Mouse (Mus musculus): ENCODE results near the gene Zfp827. TPM values are rescaled to one million over a fixed set of nuclear protein-coding genes. Genes with fewer than 3 reads are reported as not detected.

Gene Zfp827
- total RNA-seq, 2 experiments from 2014 or later, result 32.3 to 33.5 TPM

- TF ChIP-seq CTCF (conservative IDR thresholded peaks at IDR 0.05), result no peak
- Histone ChIP-seq H3K4me3 (no peak overlapping the region), H3K27ac (no peak overlapping the region)
- DNase-seq (ENCODE audit: low spot score in 2 of 2), result no peak
Measured at GRCm38 (mm10) chr8:79074986-79075385, 46.7 kb downstream of the Zfp827 start.

GRCm38 (mm10) chr8:79077256-79077655 lies 49.0 kb downstream of the Zfp827 start:
- H3K27ac ChIP-seq, result no peak overlapping the region
- H3K4me3 ChIP-seq, result no peak overlapping the region
- no peak for TF ChIP-seq CTCF (conservative IDR thresholded peaks at IDR 0.05)
- DNase-seq (ENCODE audit: low spot score in 2 of 2), result no peak

- H3K27ac ChIP-seq, result peak overlapping the region; percentile 72
- H3K4me3 ChIP-seq, result no peak overlapping the region
- TF ChIP-seq CTCF (conservative IDR thresholded peaks at IDR 0.05), result no peak
- DNase-seq (ENCODE audit: low spot score in 2 of 2), result no peak
Measured at GRCm38 (mm10) chr8:79078556-79079195, 50.4 kb downstream of the Zfp827 start.

GRCm38 (mm10) chr8:79079196-79079561 lies 50.9 kb downstream of the Zfp827 start:
- no peak for DNase-seq (ENCODE audit: low spot score in 2 of 2)
- no peak overlapping the region for H3K4me3 ChIP-seq
- peak overlapping the region; percentile 72 for H3K27ac ChIP-seq
- TF ChIP-seq CTCF (conservative IDR thresholded peaks at IDR 0.05), result no peak

- Histone ChIP-seq H3K27ac (peak overlapping the region; percentile 72), H3K4me3 (no peak overlapping the region)
Measured at GRCm38 (mm10) chr8:79080096-79080739, 52.0 kb downstream of the Zfp827 start.

GRCm38 (mm10) chr8:79081333-79081732 lies 53.1 kb downstream of the Zfp827 start:
- peak overlapping the region; percentile 72; the same call in 1 of the 2 replicates for H3K27ac ChIP-seq
- no peak for TF ChIP-seq CTCF (conservative IDR thresholded peaks at IDR 0.05)
- no peak overlapping the region for H3K4me3 ChIP-seq
- DNase-seq (ENCODE audit: low spot score in 2 of 2), result no peak

More at GRCm38 (mm10) chr8:79080096-79080739, 52.0 kb downstream of the Zfp827 start:
- no peak for TF ChIP-seq CTCF (conservative IDR thresholded peaks at IDR 0.05)
- DNase-seq (ENCODE audit: low spot score in 2 of 2), result no peak

- TF ChIP-seq CTCF (conservative IDR thresholded peaks at IDR 0.05), result no peak
- H3K4me3 ChIP-seq, result no peak overlapping the region
- no peak for DNase-seq (ENCODE audit: low spot score in 2 of 2)
- H3K27ac ChIP-seq, result peak overlapping the region; percentile 72; the same call in 1 of the 2 replicates
Measured at GRCm38 (mm10) chr8:79081955-79082354, 53.7 kb downstream of the Zfp827 start.

GRCm38 (mm10) chr8:79083461-79084358 lies 55.5 kb downstream of the Zfp827 start:
- H3K4me3 ChIP-seq, result no peak overlapping the region
- no peak for DNase-seq (ENCODE audit: low spot score in 2 of 2)
- TF ChIP-seq CTCF (conservative IDR thresholded peaks at IDR 0.05), result no peak
- H3K27ac ChIP-seq, result no peak overlapping the region

GRCm38 (mm10) chr8:79084359-79084820 lies 56.2 kb downstream of the Zfp827 start:
- DNase-seq (ENCODE audit: low spot score in 2 of 2), result no peak
- Histone ChIP-seq H3K27ac (no peak overlapping the region), H3K4me3 (no peak overlapping the region)
- no peak for TF ChIP-seq CTCF (conservative IDR thresholded peaks at IDR 0.05)

GRCm38 (mm10) chr8:79094422-79094821 lies 66.2 kb downstream of the Zfp827 start:
- H3K4me3 ChIP-seq, result no peak overlapping the region
- peak overlapping the region; percentile 36; the same call in 1 of the 2 replicates for H3K27ac ChIP-seq
- TF ChIP-seq CTCF (conservative IDR thresholded peaks at IDR 0.05), result no peak
- DNase-seq (ENCODE audit: low spot score in 2 of 2), result no peak

GRCm38 (mm10) chr8:79095162-79095561 lies 66.9 kb downstream of the Zfp827 start:
- H3K4me3 ChIP-seq, result no peak overlapping the region
- DNase-seq (ENCODE audit: low spot score in 2 of 2), result no peak
- TF ChIP-seq CTCF (conservative IDR thresholded peaks at IDR 0.05), result no peak
- peak overlapping the region; percentile 36; the same call in 1 of the 2 replicates for H3K27ac ChIP-seq

GRCm38 (mm10) chr8:79096970-79097369 lies 68.7 kb downstream of the Zfp827 start:
- H3K27ac ChIP-seq, result 0 out of 2 replicates have a peak overlapping the region, but pooled peaks have one; percentile 29
- no peak overlapping the region for H3K4me3 ChIP-seq
- no peak for DNase-seq (ENCODE audit: low spot score in 2 of 2)
- TF ChIP-seq CTCF (conservative IDR thresholded peaks at IDR 0.05), result no peak

- no peak for DNase-seq (ENCODE audit: low spot score in 2 of 2)
- H3K4me3 ChIP-seq, result no peak overlapping the region
- TF ChIP-seq CTCF (conservative IDR thresholded peaks at IDR 0.05), result no peak
- 0 out of 2 replicates have a peak overlapping the region, but pooled peaks have one; percentile 28 for H3K27ac ChIP-seq
Measured at GRCm38 (mm10) chr8:79102707-79103106, 74.5 kb downstream of the Zfp827 start.

Data from layer of hippocampus, adult 2 months (tissue).